Mouse (Mus musculus): ENCODE data around the gene Hnrnpab. TPM values are rescaled to one million over a fixed set of nuclear protein-coding genes. Genes with fewer than 3 reads are reported as not detected.

The Hnrnpab gene
- polyA plus RNA-seq, 1 experiment = 174 TPM

DNA sequence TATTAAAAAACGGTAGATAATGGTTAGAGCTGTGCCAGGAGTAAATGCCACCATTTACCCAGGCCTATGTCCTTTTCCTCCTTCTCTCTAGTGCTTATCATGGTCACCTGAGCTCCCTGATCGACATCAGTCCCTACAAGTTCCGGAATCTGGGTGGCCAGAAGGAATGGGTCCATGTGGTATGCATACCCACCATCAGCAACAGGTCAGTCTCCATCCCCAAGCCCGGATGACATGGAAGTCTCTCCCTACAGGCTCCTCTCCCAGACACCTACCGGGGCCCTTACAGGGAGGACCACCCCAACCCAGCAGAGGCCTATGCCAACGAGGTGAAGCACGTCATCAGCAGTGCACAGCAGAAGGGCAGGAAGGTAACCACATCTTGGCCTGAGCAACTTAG is 14.7 kb downstream of the Hnrnpab start:
- no peak for DNase-seq
- H3K4me3 ChIP-seq (replicated peaks; ENCODE audit: extremely low read depth, low read depth, low read length) = no peak overlapping the region
- 87% methylated on average over 7 of the region's 7 CpGs for whole genome bisulfite sequencing
- peaks cover 5% of the 10 kb centered on the region; the same call in 1 of the 2 replicates for H3K4me1 ChIP-seq (ENCODE audit: control insufficient read depth, insufficient read depth, low read length)
- no peak for TF ChIP-seq CTCF (IDR thresholded peaks at IDR 0.05; ENCODE audit: insufficient read depth, low read length)

DNA sequence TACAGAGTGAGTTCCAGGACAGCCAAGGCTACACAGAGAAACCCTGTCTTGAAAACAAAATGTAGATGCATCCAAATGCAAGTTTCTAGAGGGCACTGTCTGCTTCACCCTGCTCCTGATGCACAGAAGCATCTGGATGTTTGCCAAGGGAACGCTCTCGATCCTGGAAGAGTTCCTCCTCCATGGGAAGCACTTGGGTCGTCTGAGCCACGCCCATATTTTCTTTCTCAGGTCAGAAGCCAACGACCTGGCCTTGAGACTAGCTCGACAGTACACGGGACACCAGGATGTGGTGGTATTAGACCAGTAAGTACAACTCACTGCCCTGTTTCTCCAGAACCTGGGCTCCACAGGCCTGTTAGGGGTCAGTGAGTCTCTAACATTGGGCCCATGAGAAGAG is 15.5 kb downstream of the Hnrnpab start:
- Histone ChIP-seq H3K4me3 (replicated peaks; ENCODE audit: extremely low read depth, low read depth, low read length) (no peak overlapping the region), H3K4me1 (ENCODE audit: control insufficient read depth, insufficient read depth, low read length) (peaks cover 5% of the 10 kb centered on the region; the same call in 1 of the 2 replicates)
- WGBS = 21% methylated on average over 7 of the region's 7 CpGs
- DNase-seq = no peak
- TF ChIP-seq CTCF (IDR thresholded peaks at IDR 0.05; ENCODE audit: insufficient read depth, low read length) = no peak
- no peak for TF ChIP-seq POLR2A (IDR thresholded peaks at IDR 0.05; ENCODE audit: borderline replicate concordance, extremely low read depth, low read depth, low read length)

DNA sequence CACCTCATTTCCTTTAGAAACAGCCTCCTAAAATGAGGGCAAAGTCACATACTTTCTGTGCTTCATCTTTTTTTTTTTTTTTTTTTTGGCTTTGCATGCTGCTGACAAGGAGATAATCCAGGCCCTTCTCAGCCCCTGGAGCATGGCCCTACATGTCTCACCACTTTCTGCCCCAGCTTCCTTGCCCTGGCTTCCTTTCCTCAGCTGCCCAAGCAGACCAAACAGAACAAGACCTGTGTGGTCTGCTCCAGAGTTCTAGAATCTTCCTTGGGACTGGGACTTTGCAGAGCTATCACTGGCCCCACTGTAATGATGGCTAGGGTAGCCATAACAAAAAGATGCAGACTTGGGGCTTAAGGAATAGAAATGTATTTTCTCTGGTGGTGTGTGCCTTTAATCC is 16.6 kb downstream of the Hnrnpab start:
- Histone ChIP-seq H3K4me1 (ENCODE audit: control insufficient read depth, insufficient read depth, low read length) (peaks cover 11% of the 10 kb centered on the region), H3K4me3 (replicated peaks; ENCODE audit: extremely low read depth, low read depth, low read length) (no peak overlapping the region)
- DNase-seq = no peak
- no peak for TF ChIP-seq CTCF (IDR thresholded peaks at IDR 0.05; ENCODE audit: insufficient read depth, low read length)
- no peak for TF ChIP-seq POLR2A (IDR thresholded peaks at IDR 0.05; ENCODE audit: borderline replicate concordance, extremely low read depth, low read depth, low read length)

GRCm38 (mm10) chr11:51588833-51589232 is 17.8 kb downstream of the Hnrnpab start:
- Histone ChIP-seq H3K4me3 (replicated peaks; ENCODE audit: extremely low read depth, low read depth, low read length) (no peak overlapping the region), H3K4me1 (ENCODE audit: control insufficient read depth, insufficient read depth, low read length) (peaks cover 13% of the 10 kb centered on the region)
- no peak for DNase-seq
- no peak for TF ChIP-seq POLR2A (IDR thresholded peaks at IDR 0.05; ENCODE audit: borderline replicate concordance, extremely low read depth, low read depth, low read length)
- no peak for TF ChIP-seq CTCF (IDR thresholded peaks at IDR 0.05; ENCODE audit: insufficient read depth, low read length)
- WGBS = 94% methylated on average over 3 of the region's 3 CpGs

GRCm38 (mm10) chr11:51587059-51587458 is 19.6 kb downstream of the Hnrnpab start:
- Histone ChIP-seq H3K4me3 (replicated peaks; ENCODE audit: extremely low read depth, low read depth, low read length) (no peak overlapping the region), H3K4me1 (ENCODE audit: control insufficient read depth, insufficient read depth, low read length) (peaks cover 17% of the 10 kb centered on the region)
- TF ChIP-seq POLR2A (IDR thresholded peaks at IDR 0.05; ENCODE audit: borderline replicate concordance, extremely low read depth, low read depth, low read length) (no peak), CTCF (IDR thresholded peaks at IDR 0.05; ENCODE audit: insufficient read depth, low read length) (no peak)
- no peak for DNase-seq
- 91% methylated on average over 1 of the region's 1 CpGs for whole genome bisulfite sequencing

DNA sequence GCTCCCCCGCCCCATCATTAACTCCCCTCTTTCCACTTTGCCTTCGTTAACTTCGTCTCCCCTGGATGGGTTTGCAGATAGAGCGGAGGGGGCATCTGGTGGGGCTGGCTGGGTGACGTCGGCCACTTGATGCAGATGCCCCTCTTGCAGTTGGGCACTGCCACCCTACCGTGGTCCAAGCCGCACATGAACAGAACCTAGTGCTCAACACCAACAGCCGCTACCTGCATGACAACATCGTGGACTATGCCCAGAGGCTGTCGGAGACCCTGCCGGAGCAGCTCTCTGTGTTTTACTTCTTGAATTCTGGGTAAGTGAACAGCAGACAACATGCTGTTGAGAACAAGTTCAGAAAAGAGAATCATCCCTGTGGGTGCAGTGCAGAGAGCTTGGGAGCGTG is 20.2 kb downstream of the Hnrnpab start:
- Histone ChIP-seq H3K4me1 (ENCODE audit: control insufficient read depth, insufficient read depth, low read length) (peaks cover 16% of the 10 kb centered on the region), H3K4me3 (replicated peaks; ENCODE audit: extremely low read depth, low read depth, low read length) (no peak overlapping the region)

DNA sequence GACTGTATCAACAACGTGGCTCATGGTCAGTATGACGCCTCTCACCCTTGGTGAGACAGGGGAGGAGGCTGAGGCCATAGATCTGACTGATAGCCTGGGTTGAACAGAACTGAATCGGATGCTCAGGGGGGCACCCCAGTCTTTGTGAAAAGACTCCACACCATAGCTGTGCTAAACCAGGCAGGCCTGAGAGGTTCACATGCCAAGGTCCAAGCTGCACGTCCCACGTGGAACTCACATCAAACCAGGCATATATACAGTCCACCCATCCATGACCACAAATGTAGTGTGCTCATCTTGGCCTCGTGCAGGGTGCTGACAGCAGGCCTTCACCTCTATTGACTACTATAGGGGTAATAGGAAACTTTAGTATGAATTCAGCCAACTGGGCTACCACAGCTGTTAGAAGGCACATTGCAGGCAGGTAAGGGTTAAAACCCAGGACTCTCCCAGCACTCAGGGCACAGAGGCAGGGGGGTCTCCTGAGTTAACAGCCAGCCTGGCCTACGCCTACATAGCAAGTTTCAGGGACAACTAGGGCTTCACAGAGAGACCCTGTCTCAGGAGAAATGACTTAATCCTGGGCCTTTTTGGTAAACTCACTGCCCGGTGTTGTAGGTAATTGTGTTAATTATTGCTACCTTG is 20.9 kb downstream of the Hnrnpab start:
- no peak for DNase-seq
- WGBS = 47% methylated on average over 8 of the region's 8 CpGs
- Histone ChIP-seq H3K4me3 (replicated peaks; ENCODE audit: extremely low read depth, low read depth, low read length) (no peak overlapping the region), H3K4me1 (ENCODE audit: control insufficient read depth, insufficient read depth, low read length) (peaks cover 11% of the 10 kb centered on the region)
- no peak for TF ChIP-seq CTCF (IDR thresholded peaks at IDR 0.05; ENCODE audit: insufficient read depth, low read length)
- no peak for TF ChIP-seq POLR2A (IDR thresholded peaks at IDR 0.05; ENCODE audit: borderline replicate concordance, extremely low read depth, low read depth, low read length)

More for the DNA sequence above, 20.2 kb downstream of the Hnrnpab start:
- 91% methylated on average over 13 of the region's 13 CpGs for WGBS
- TF ChIP-seq POLR2A (IDR thresholded peaks at IDR 0.05; ENCODE audit: borderline replicate concordance, extremely low read depth, low read depth, low read length) (no peak), CTCF (IDR thresholded peaks at IDR 0.05; ENCODE audit: insufficient read depth, low read length) (no peak)
- no peak for DNase-seq

DNA sequence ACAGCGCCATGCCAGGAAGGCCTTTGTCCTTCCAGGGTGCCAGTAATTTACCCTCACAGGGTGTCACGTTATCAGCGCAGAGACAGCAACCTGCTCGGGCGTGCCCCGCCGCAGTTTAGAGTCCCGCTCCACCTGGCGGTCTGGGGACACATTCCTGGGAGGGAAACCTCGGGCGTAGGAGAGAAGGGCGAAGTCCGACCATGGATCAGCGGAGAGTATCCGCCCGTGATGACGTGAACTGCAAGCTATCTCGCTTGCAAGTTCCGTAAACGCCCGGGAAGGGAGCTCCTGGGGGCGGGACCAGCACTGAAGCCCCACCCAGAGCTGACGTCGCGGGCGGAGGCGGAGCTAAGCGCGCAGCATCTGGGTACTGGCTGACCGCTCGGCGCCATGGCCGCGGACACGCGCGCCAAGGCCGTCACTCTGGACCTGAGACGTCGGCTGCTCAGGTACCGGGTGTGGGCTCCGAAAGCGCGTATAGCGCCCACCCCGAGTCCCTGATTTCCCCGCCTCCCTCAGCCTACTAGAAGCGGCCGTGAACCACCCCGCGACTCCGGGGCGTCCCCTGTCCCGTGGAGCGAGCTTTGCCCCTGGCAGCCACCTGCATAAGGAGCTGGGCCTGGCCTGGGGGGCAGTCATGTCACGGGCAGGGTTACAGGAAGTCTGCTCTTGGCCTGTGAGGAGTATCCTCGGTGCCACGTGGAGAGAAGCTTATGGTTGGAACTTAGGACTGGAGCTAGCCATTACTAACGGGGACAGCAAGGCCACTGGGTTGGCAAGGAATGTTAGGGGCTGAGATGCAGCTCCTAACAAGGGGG is 22.0 kb downstream of the Hnrnpab start, which contains the start of gene Phykpl:
Gene Phykpl (plus strand): TSS at position 327 of the 818 bp plus-strand sequence.
- WGBS = under 1% methylated on average over 59 of the region's 59 CpGs
- H3K4me3 ChIP-seq (replicated peaks; ENCODE audit: extremely low read depth, low read depth, low read length) = peak within 1 kb of the TSS; percentile 92
- TF ChIP-seq POLR2A (IDR thresholded peaks at IDR 0.05; ENCODE audit: borderline replicate concordance, extremely low read depth, low read depth, low read length) = peak; percentile 98
- TF ChIP-seq CTCF (IDR thresholded peaks at IDR 0.05; ENCODE audit: insufficient read depth, low read length) = no peak
- H3K4me1 ChIP-seq (ENCODE audit: control insufficient read depth, insufficient read depth, low read length) = peaks cover 11% of the 10 kb centered on the region
- peak; percentile 99 for DNase-seq

DNA sequence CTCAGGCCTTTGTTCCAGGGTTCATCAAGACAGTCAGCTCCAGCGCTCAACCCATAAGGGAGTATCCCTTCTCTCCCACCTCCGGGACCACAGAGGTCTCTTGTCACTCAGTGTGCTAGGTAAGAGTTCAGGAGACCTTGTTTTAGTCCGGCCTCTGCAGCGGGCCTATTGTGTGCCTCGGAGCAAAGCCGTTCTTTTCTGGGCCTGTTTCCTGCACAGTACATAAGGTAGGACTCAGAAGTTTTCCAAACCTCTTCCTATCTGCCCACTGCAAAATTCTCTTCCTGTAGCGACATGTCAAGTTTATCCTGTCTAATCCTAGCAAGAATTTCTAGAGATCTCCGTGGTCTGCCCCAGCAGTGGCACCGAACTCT is 22.6 kb downstream of the Hnrnpab start:
- no peak for DNase-seq
- 6% methylated on average over 9 of the region's 9 CpGs for WGBS
- Histone ChIP-seq H3K4me1 (ENCODE audit: control insufficient read depth, insufficient read depth, low read length) (peaks cover 11% of the 10 kb centered on the region), H3K4me3 (replicated peaks; ENCODE audit: extremely low read depth, low read depth, low read length) (peak overlapping the region; percentile 92)
- no peak for TF ChIP-seq POLR2A (IDR thresholded peaks at IDR 0.05; ENCODE audit: borderline replicate concordance, extremely low read depth, low read depth, low read length)
- no peak for TF ChIP-seq CTCF (IDR thresholded peaks at IDR 0.05; ENCODE audit: insufficient read depth, low read length)

GRCm38 (mm10) chr11:51582713-51583112 is 23.9 kb downstream of the Hnrnpab start:
- peak; percentile 75 for DNase-seq
- no peak overlapping the region for H3K4me3 ChIP-seq (replicated peaks; ENCODE audit: extremely low read depth, low read depth, low read length)
- 32% methylated on average over 8 of the region's 8 CpGs for WGBS
- TF ChIP-seq CTCF (IDR thresholded peaks at IDR 0.05; ENCODE audit: insufficient read depth, low read length) (peak; percentile 68), POLR2A (IDR thresholded peaks at IDR 0.05; ENCODE audit: borderline replicate concordance, extremely low read depth, low read depth, low read length) (no peak)
- H3K4me1 ChIP-seq (ENCODE audit: control insufficient read depth, insufficient read depth, low read length) = peaks cover 11% of the 10 kb centered on the region
